Mouse (Mus musculus): ENCODE data around the gene Glyr1.

The Glyr1 gene

DNA sequence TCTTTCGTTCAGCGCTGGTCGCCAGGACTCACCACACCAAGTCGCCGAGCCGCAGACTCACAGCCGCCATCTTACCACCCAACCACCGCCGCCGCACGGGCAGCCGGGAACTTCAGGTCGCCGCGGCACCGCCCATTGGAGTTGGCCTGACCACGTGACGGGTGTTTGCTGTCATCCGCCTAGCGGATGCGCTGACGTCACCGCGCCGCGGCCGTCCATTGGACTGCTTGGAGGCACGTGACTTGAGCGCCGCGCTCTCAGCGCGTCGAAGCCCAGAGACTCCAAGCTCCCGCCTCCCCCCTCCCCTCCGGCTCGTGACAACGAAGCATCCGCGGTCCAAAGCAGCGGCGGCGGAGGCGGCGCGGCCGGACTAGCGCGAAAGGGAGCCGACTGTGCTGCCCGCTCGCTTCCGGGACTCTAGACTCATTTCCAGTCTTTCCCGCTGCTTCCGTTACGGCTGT lies at the start of gene Glyr1, which contains the start of gene Ubn1:
TSS of gene Glyr1 (minus strand) at position 90 of the 461 bp plus-strand sequence.
TSS of gene Ubn1 (plus strand) at position 284 of the 461 bp plus-strand sequence.
- peak; percentile 99 for DNase-seq

DNA sequence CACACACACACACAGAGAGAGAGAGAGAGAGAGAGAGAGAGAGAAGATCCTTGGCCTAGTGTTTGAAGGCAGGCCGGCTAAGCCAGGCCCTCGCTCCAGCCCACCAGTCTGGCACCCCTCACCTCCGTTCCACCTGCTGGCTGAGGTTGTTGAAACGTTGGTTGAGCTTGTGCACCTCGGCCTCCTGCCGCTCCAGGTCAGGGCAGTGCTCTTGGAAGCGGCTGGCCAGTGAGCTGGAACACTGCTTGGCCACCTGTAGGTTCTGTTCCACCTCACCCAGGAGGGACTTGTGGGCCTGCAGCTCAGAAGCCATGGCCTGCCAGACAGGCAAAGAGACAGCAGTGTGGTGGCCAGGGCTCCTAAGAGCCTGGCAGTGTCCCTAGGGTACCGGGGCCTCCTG lies 46.8 kb upstream of the Glyr1 start:
- no peak for DNase-seq

- no peak for DNase-seq
Observed at GRCm38 (mm10) chr16:5093285-5093684, 43.6 kb upstream of the Glyr1 start.

- no peak for DNase-seq
Observed at GRCm38 (mm10) chr16:5089021-5089420, 39.4 kb upstream of the Glyr1 start.

DNA sequence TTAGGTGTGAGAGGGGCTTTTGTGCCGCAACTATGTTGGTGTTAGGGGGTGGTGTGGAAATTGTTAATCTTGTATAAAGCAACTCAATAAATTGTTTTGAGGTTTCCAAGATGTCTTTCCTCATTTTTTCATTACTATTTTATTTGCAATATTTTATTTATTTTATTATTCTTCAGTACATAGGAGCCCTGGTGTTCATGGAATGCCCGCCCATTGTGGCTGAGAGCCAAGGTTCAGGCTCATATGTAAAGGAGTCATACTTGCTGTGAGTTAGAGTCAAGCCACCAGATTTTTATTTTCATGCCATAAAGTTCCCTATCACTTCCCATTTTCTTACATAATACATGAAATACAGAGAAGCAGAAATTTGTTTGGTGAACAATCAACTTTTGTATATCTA lies 36.5 kb upstream of the Glyr1 start:
- no peak for DNase-seq

DNA sequence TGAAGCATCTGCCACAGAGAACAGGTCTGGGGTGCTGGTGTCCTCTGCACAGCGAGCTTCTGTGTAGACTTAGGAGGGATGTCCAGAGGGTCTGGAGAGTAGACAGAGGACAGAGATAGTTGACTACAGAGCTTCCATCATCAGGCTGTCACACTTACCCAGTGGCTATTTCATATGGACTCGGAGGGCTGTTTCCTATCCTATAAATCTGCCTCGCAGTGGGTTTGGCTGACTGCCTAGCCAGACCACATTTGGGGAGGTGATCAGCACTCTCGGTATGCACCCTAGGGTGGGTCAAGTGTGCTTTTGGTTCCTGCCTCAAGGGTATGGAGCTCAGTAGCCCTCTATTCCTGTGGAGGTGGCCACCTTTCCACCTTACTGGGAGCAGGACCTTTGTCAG lies 35.5 kb upstream of the Glyr1 start:
- DNase-seq, result no peak

DNA sequence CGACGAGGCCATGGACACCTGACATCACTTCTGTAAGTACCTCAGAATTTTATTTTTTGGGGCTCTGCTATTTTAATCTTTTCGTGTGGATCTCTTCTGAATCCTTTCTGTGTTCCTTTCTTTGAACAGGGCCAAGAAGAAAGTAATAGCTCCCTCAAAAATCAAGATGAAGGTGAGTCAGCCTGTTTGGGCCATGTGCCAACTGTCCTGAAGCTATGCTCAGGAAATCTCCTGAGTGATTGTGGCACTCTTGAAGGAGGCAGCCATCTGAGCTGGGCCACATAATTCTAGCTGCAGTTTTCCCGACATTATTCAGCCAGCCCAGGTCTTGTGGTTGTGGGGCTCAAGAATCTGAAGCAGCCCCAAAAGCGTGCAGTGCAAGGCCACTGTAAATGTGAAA lies 24.7 kb upstream of the Glyr1 start:
- DNase-seq, result no peak

- DNase-seq, result no peak
Observed at GRCm38 (mm10) chr16:5071974-5072373, 22.3 kb upstream of the Glyr1 start.

DNA sequence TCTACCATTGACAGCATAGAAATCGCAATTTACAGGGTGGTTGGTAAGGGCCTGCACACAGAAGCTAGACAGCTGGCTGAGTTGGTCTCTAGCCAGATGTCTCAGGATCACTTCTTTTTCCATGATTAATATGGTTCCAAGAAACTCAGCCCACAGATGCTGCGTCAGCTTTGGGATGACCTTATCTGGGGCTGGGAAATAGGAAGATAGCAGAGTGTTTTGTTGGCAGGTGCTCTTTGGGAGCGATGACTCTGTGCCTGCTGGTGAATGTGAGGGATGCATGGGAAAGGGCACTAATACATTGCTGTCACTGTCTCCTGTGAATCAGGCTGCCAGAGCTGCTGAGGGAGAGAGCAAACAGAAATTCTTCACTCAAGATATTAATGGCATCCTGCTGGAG lies 20.7 kb upstream of the Glyr1 start:
- no peak for DNase-seq

DNA sequence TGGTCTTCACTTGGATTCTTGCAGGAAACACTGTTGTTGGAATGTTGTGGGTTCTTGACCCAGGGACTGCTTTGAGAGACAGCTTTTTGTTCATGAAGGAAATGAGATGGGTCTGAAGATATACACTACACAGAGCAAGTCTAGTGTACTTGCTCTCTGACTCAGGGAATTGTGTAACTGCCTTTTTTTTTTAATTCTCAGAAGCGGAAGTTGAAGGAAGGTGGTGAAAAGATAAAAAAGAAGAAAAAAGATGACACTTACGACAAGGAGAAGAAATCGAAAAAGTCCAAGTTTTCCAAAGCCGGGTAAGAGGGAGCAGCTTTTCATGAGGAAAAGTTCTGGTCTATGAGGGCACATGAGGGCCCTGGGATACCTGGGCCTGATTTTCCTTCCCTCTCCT lies 13.8 kb upstream of the Glyr1 start:
- DNase-seq, result no peak

- DNase-seq, result no peak
Observed at GRCm38 (mm10) chr16:5058114-5058513, 8.5 kb upstream of the Glyr1 start.

- DNase-seq, result peak; percentile 83
Observed at GRCm38 (mm10) chr16:5050251-5051110, 818 bp upstream of the Glyr1 start.

DNA sequence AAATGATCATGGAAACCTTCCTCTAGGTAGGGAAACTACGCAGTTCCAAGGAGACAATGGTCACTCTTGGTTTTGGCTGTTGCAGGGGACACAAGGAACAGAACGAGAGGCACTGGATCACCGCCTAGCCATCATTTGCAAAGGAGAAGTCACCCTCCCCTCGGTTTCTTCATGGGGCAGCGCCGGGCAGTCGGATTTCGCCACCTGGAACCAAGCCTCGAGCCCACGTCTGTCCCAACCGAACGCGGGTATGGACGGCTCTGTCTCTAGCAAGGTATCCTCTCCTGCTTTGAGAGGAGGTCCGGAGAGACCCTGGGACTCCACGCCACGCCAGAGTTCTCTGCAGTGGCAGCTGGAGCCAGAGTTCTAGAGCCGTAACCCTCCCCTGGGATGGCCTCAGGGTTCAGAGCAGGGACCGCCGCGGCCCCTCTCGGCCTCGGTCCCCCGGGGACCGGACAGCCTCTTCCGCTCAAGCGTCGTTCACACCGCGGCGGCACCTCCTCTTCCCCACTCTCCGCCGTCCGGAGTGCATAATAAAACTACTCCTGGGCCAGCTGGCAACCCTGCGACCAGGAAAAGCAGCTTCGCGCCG lies 385 bp downstream of the Glyr1 start:
- no peak for DNase-seq

- no peak for DNase-seq
Observed at GRCm38 (mm10) chr16:5045322-5045721, 4.3 kb downstream of the Glyr1 start.

DNA sequence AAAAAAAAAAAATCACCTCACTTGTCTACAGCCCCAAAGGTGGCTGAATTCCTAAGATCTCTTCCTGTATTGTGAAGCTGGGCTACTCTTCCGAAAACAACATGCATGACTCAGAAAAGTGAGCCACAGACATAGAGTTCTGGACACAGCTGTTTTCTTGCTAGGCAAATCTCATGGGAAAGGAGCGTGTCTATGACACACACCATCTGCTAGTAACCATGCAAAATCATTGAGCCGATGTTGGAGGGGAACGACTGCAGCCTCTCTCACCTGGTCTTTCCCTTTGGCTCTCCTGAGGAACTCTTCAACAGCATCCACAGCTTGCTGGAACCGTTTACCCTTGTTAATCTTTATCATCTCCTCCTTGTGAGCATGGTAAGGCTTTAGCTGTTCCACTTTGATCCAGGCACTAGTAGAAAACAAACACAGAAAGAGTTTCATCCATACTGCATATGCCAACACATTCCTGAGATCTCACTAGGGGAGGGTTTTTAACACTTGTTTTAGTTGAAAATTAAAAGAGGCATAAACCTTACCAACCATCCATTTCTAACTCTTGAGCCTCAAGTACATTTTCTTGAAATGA lies 12.9 kb downstream of the Glyr1 start:
- DNase-seq, result peak; percentile 12

DNA sequence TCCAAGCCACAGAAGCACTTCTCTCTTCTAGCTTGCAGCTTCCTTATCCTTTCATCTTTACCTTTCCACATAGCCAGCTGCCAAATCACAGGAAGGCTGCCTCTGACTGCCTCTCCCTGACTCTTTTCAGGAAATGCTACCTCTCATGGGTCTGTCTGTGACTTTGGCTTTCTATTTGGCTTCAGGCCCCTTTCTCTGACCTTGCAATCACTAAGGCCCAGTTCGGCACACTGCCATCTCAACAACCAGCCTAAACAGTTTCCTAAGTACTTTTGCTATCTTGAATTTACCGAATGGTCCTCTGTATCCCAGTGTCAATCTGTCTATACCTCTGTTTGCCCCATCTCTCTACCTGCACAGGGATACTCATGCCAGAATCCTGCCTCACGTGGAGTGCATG lies 14.1 kb downstream of the Glyr1 start:
- DNase-seq, result no peak

- no peak for DNase-seq
Observed at GRCm38 (mm10) chr16:5029847-5030246, 19.8 kb downstream of the Glyr1 start.

GRCm38 (mm10) chr16:5024021-5024420 lies 25.6 kb downstream of the Glyr1 start:
- no peak for DNase-seq

DNA sequence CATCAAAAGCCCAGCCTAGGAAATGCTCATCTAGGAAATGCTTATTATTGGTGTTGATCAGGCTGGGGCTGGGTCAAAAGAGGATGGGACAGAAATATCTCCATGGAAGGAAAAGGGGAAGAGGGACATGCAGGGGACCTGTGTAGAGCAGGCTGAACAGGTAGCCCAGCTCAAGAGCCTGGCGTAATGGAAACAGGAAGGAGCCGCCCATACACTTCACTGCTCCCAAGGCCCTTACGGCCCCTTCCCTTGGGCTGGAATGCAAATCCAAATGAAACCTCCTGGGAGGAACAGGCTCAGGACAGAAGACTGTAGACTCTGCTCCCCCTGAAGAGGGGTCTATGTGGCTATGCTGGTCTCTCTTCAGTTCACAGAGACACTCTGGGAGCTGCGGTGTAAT lies 35.1 kb downstream of the Glyr1 start:
- peak; percentile 23 for DNase-seq

- DNase-seq, result peak; percentile 97
Observed at GRCm38 (mm10) chr16:5013054-5013838, 36.4 kb downstream of the Glyr1 start, which contains the start of gene Rogdi. Rogdi (minus strand) TSS chr16:5013553.

GRCm38 (mm10) chr16:5012036-5013005 lies 37.3 kb downstream of the Glyr1 start:
- no peak for DNase-seq

DNA sequence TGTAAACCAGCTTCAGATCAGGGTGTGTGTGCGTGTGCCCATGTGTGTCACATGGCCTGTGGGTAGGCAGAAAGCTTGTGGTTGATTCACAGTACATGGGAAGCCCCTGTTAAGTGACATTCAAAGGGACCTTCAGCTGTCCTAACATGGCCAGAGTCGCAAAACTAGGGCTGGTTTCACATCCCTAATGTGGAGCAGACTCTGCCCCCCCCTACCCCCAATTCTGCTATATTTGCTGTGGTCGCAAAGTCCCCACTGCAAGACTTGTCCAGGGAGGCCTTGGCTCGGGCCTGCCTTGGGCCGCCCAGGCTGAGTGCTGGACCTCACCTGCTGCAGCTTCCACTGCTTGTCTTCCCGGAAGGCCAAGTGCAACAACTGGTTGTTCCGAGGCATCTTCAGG lies 38.4 kb downstream of the Glyr1 start:
- no peak for DNase-seq

Measured in lung, postnatal 14 days (tissue).